Mouse (Mus musculus) bone marrow macrophage, adult 2 months (primary cell): ENCODE results near the gene Dock8.

ENCODE experiments used
- CTCF ChIP-seq: IDR thresholded peaks from 2 replicates; pipeline ENCODE4 v1.5.1; 2012; ENCODE audit warnings: low read depth, mild to moderate bottlenecking, low read length, moderate library complexity
- POLR2A ChIP-seq: IDR thresholded peaks from 2 replicates; pipeline ENCODE4 v1.6.1; 2012; ENCODE audit warnings: mild to moderate bottlenecking, low read depth, low read length, borderline replicate concordance

DNA sequence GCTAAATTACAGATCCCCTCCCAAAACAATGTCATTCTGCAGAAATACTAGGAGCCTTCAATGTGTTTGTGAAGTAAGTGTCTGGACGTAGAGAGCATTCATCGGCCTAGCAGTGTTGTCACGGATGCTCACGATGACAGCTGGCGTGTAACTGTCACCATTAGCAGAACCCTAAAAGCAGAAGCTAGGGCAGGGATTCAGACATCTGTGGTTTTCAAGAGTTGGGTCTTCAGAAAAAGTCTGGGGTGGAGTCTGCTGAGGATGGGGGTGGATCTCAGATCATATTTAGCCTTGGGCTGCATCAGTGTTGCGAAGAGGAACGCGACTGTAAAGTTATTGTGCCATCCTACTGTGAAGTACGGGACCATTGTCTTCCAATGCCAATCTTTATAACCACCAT is 73.2 kb downstream of the Dock8 start:
- TF ChIP-seq POLR2A (no peak), CTCF (no peak)
